Mouse (Mus musculus) heart, postnatal 36 days (tissue): ENCODE results near the gene Cfhr2. TPM values are rescaled to one million over a fixed set of nuclear protein-coding genes. Genes with fewer than 3 reads are reported as not detected.
"Not testable (repeated sequence)": the region's sequence is repeated elsewhere in the genome, so short reads cannot be mapped to it uniquely, and the experiment has no call there.

ENCODE experiments used
- DNase-seq, 2 experiments: peaks; one replicate each; pipeline ENCODE4 v3.0.0; 2021 to 2022
- intact Hi-C: fragments of 180-260 bp; cut with DNase I; formaldehyde crosslinking; loops from one replicate; pipeline ENCODE4 v1.15.1; 2025
- total RNA-seq, 2 experiments: library from RNA; stranded (reverse); gene quantifications; 2 replicates each; pipeline ENCODE4 v1.2.3; 2021

Cfhr2 gene
- 1 to 10 TPM; 1.6 to 2.1 TPM for total RNA-seq

GRCm38 (mm10) chr1:139858548-139858947 lies at the start of gene Cfhr2:
Cfhr2 (minus strand) TSS chr1:139858702.
- intact Hi-C loops = no loop called here
- no peak for DNase-seq

- intact Hi-C loops = no loop called here
- DNase-seq = no peak
These were observed 5.2 kb upstream of the Cfhr2 start for GRCm38 (mm10) chr1:139863751-139864150.

- intact Hi-C loops = no loop called here
- DNase-seq = no peak
These were observed 1.7 kb upstream of the Cfhr2 start for GRCm38 (mm10) chr1:139860176-139860575.

GRCm38 (mm10) chr1:139839699-139840098 lies 18.8 kb downstream of the Cfhr2 start:
- no peak for DNase-seq
- intact Hi-C loops = no loop called here

GRCm38 (mm10) chr1:139839290-139839689 lies 19.2 kb downstream of the Cfhr2 start:
- no peak for DNase-seq

GRCm38 (mm10) chr1:139808594-139808993 lies 49.9 kb downstream of the Cfhr2 start:
- intact Hi-C loops = no loop called here
- DNase-seq = no peak

More at GRCm38 (mm10) chr1:139839290-139839689, 19.2 kb downstream of the Cfhr2 start:
- intact Hi-C loops = no loop called here

- intact Hi-C loops = no loop called here
- no peak for DNase-seq
These were observed 77.4 kb downstream of the Cfhr2 start, which contains the start of gene Gm4788 for GRCm38 (mm10) chr1:139781143-139781542. Gm4788 (minus strand) TSS chr1:139781243.

GRCm38 (mm10) chr1:139769913-139770312 lies 88.6 kb downstream of the Cfhr2 start:
- intact Hi-C loops, DNase-seq: not testable (repeated sequence)

Other genes starting within 250 kb of the Cfhr2 start
- under 1 TPM; 0.17 to 0.49 TPM for gene Gm4788, start 77.5 kb downstream of the Cfhr2 start, total RNA-seq